Mouse (Mus musculus): ENCODE results near the gene Macf1.

DNA sequence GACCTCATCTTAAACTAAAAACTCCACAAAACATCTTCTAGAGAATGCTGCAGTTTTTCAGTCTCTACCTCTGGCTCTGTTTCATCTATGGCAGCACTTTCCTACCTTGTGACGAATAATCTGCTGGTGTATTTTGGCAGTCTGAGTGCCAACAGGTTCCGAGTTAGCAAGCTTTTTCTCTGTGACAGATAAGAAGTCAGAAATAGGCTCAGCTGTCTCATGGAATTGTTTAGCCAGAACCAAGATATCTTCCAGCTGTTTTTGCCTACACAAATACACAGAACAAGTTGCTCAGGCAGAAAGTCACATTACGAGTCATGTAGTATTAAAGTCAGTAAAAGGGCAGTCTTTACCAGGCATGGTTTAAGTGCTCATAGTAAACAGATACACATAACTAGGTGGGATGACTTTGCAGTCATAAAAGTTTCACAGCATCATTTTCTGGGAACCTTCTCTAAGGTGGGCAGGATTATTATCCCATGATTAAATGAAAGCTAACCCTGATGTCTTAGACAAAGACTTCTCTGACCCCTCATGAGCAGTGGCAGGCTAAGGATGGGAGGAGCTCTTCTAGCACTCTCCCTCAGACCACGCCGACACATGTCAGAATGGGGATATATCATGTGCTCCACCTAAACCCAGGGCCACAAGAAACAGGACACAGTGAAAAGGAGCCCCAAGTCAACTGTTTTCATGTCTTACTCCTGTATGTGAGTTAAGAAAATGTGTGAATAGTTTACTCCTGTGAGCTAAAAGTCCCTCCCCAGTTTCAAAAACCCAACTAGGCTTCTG, 286.3 kb downstream of the Macf1 start:
- no peak for TF ChIP-seq CTCF (conservative IDR thresholded peaks at IDR 0.05; ENCODE audit: low read length)
- no peak for TF ChIP-seq NANOG (IDR thresholded peaks at IDR 0.05; ENCODE audit: borderline replicate concordance, low read length)
- TF ChIP-seq POU5F1 (IDR thresholded peaks at IDR 0.05; ENCODE audit: borderline replicate concordance, low read length): no peak

All from E14TG2a.4 (cell line).